Mouse (Mus musculus) MEL (cell line): Measurements from ENCODE around the gene Large2.

Experiments used
- CTCF ChIP-seq, 3 experiments: IDR thresholded peaks in 2 of 3; conservative IDR thresholded peaks in 1 of 3; 2 replicates each; pipeline ENCODE4 v1.5.1; 2011 to 2012; ENCODE audit warnings: low read length in 3 of 3, low read depth in 2 of 3, mild to moderate bottlenecking in 2 of 3, improper control_type of control experiment in 1 of 3, inconsistent platforms in 1 of 3, mixed read lengths in 1 of 3, moderate library complexity in 1 of 3; ENCODE audit not compliant: control insufficient read depth in 1 of 3, insufficient read depth in 1 of 3, poor library complexity in 1 of 3, severe bottlenecking in 1 of 3
- EP300 ChIP-seq, 2 experiments: IDR thresholded peaks; 2 replicates each; pipeline ENCODE4 v1.6.1; 2011; ENCODE audit warnings: improper control_type of control experiment in 2 of 2, low read length in 2 of 2, low read depth in 1 of 2, mild to moderate bottlenecking in 1 of 2
- GABPA ChIP-seq: IDR thresholded peaks from 2 replicates; pipeline ENCODE4 v1.6.1; 2012; ENCODE audit warnings: low read depth, mild to moderate bottlenecking, inconsistent platforms, low read length, improper control_type of control experiment, moderate library complexity
- MXI1 ChIP-seq: IDR thresholded peaks from 2 replicates; pipeline ENCODE4 v1.6.1; 2011; ENCODE audit warnings: mild to moderate bottlenecking, low read depth, low read length, improper control_type of control experiment
- POLR2A ChIP-seq, 2 experiments: IDR thresholded peaks; 2 replicates each; pipeline ENCODE4 v1.6.1; 2011 to 2012; ENCODE audit warnings: low read length in 2 of 2, mild to moderate bottlenecking in 2 of 2, control low read depth in 1 of 2, improper control_type of control experiment in 1 of 2, low read depth in 1 of 2, moderate library complexity in 1 of 2; ENCODE audit not compliant: control insufficient read depth in 1 of 2, insufficient read depth in 1 of 2, poor library complexity in 1 of 2
- TCF12 ChIP-seq: IDR thresholded peaks from 2 replicates; pipeline ENCODE4 v1.6.1; 2014; ENCODE audit warnings: low read depth, mild to moderate bottlenecking, inconsistent platforms, low read length, improper control_type of control experiment, moderate library complexity
- ZKSCAN1 ChIP-seq: IDR thresholded peaks from 2 replicates; pipeline ENCODE4 v1.6.1; 2012; ENCODE audit warnings: low read depth, mild to moderate bottlenecking, inconsistent platforms, low read length, improper control_type of control experiment, moderate library complexity

- no peak for TF ChIP-seq EP300 (IDR thresholded peaks at IDR 0.05; ENCODE audit: low read depth in 1 of 2, low read length in 2 of 2)
- no peak for TF ChIP-seq POLR2A (IDR thresholded peaks at IDR 0.05; ENCODE audit: control insufficient read depth in 1 of 2, insufficient read depth in 1 of 2, low read depth in 1 of 2, low read length in 2 of 2, poor library complexity in 1 of 2)
- TF ChIP-seq ZKSCAN1, result no peak
- TF ChIP-seq CTCF (IDR thresholded peaks at IDR 0.05 in 2 of 3, conservative IDR thresholded peaks at IDR 0.05 in 1 of 3; ENCODE audit: control insufficient read depth in 1 of 3, insufficient read depth in 1 of 3, low read depth in 2 of 3, low read length in 3 of 3, poor library complexity in 1 of 3, severe bottlenecking in 1 of 3), result no peak
- TF ChIP-seq GABPA, result no peak
- TF ChIP-seq MXI1, result no peak
- no peak for TF ChIP-seq TCF12
Observed at GRCm38 (mm10) chr2:92370375-92370774, 4.3 kb downstream of the Large2 start.
